Mouse (Mus musculus) layer of hippocampus, postnatal 36 days (tissue): ENCODE results near the gene Gm42669. TPM values are rescaled to one million over a fixed set of nuclear protein-coding genes. Genes with fewer than 3 reads are reported as not detected.
A peak's percentile ranks its signal among the peaks of the same experiment; 100 is the strongest.

Source experiments
- DNase-seq, 2 experiments: peaks; one replicate each; pipeline ENCODE4 v3.0.0; 2022
- total RNA-seq, 2 experiments: library from RNA; stranded (reverse); gene quantifications; 2 replicates each; pipeline ENCODE4 v1.2.3; 2021

The Gm42669 gene
- 1 to 10 TPM in 1 of 2 experiments, under 1 TPM in 1; 0.15 to 1.0 TPM for total RNA-seq

DNA sequence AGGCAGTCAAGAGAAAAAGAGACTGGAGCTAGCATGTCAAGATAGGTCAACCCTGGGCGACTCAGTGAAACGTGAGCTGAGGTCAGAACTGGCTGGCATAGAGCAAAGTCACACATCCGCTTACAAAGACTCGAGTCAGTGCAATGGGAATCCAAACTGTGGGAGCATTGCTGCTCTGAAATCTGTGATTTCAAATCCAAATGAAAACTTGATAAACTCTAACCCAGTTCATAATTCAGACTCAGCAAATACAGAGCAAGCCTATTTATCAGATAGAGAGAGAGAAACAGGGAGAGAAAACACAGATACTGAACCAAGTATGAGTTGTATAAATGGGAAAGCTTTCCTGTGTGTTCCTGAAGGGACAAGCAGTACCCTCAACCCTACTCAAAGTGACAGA is at the start of gene Gm42669:
Gene Gm42669 (plus strand): TSS at position 301 of the 400 bp plus-strand sequence.
- DNase-seq = no peak

DNA sequence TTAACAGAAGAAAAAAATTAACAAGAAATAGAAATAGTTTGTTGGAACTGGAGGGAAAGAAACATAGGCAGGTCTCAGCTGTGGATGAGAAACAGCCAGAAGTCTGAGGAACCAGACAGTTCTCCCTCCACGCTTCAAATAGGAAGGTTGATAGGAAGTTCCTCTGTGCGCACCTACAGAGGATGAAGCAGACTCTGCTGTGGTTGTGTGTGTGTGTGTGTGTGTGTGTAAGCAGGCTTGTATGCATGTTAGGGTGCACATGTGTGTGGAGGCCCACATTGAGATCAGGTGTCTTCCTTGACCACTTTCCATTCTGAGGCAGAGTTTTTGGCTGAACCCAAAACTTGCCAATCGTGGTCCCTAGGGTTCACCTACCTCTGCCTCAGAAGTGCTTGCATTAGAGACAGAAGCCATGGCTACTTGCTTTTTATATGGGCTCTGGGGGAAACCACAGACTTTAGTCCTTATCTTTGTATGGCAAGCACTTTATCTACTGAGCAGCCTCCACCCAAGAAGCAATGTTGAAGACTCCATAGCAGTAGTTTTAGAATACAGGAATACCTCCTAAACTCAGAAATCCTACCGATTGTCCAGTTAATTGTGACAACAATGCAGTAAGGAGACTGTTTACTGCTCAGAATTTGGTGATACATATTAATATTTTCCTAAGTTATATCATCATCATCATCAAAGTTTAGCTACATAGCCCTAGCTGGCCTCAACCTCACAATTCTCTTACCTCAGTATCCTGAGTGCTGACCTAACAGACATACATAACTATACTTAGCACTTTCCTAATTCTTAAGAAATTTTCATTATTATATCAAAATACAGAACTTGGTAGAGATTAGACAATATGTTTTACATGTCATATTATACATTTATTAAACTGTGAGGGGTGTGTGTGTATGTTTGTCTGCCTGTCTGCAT is 45.0 kb upstream of the Gm42669 start:
- no peak for DNase-seq

DNA sequence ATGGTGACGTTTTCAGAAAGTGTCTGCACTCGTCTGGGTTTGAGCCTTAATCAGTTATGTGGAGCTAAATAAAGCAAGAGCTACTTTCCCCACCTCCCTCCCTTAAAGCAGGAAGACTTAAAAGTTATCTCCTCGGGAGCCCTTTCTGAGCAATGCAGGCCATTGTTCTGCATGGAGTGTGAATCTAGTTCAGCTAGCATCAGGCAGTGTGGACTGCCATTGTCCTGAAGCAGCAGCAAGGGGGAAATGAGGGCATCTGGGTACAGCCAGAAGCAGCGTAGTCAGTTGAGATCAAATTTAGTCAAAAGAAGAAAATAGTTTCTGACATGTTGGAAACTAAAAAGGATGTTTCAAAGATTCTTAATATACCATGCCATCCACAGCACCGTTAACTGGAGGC is 40.9 kb upstream of the Gm42669 start:
- no peak for DNase-seq

GRCm38 (mm10) chr5:107467098-107467497 is 40.3 kb upstream of the Gm42669 start:
- no peak for DNase-seq

DNA sequence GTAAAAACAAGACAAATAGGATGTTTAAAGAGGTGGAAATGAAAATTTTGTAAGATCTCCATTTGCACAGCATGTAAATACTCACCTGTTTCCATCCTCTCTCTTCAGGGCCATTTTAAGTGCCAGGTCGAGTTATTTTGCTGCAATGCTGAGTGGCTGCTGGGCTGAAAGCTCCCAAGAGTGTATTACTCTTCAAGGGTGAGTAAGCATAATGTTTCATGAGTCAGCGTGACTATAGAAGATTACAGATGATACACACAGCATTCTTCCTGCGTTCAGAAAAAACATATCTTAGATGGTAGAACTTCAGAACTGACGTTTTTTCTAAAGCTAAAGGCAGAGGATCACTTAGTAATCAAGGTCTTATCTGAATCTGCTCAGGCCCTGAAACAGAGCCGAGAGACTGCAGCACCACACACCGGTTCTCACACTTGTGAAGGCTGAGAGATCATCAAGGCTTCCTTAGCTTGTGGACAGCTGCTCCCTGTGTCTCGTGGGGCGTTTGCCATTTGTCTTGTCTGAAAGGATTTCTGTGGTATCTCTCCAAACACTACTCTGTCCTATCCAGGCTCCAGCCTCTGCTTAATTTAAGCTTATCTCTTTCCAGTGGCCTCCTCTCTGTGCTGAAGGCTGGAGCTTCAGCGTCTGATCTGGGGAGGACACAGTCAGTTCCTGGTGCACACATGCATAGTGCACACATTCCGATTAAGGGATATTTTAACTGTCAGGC is 36.7 kb upstream of the Gm42669 start:
- no peak for DNase-seq

DNA sequence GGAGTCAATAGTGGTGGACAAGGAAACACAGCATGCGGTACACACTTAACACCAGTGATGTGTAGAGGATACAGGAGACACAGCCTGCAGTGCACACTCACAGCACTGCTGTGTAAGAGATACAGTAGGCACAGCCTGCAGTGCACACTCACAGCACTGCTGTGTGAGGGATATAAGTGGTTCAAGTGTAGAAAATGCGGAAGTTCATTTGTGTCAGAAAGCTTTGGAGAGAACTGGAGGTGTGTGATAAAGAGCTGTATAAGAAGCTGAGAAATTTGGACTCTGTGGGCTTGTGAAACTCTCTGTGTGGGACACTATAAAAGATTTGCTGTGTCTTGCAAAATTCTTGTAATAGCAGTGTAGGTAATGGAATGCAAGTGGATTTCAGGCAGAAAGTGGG is 27.2 kb upstream of the Gm42669 start:
- no peak for DNase-seq

DNA sequence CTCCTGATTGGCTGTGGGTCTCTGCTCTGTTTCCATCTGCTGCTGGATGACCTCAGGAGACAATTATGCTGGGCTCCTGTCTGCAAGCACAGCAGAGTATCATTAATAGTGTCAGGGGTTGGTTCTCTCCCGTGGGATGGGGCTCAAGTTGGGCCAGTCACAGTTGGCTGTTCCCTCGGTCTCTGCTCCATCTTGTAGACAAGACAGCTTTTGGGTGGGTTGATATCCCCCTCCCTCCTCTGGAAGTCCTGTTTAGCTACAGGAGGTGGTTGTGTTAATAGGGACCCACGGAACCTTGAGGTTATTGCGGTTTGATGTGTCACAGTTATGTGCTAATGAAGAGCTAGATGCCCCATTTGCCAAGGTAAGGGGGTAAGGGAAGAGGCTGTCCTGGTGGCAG is 18.4 kb upstream of the Gm42669 start:
- no peak for DNase-seq

DNA sequence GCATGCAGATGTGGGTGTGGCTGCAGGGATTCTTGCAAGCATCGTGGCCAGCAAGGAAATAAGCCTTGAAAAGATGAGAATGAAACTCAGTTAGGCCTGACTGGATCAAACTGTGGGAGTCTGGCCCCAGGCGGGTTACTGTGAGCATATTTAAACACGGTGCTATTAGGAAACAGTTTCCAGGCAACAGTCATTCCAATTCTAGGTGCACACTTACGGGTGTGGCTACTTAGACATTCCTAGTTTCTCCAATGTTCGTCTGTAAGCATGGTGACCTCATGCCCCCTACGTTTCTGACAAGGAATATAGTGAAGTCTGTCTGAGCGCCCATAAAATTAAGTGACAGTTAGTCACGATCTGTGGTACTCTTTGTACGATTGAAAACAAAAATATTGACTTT is 16.4 kb upstream of the Gm42669 start:
- DNase-seq = no peak

- DNase-seq = no peak
These were observed 14.9 kb upstream of the Gm42669 start for GRCm38 (mm10) chr5:107492471-107492870.

DNA sequence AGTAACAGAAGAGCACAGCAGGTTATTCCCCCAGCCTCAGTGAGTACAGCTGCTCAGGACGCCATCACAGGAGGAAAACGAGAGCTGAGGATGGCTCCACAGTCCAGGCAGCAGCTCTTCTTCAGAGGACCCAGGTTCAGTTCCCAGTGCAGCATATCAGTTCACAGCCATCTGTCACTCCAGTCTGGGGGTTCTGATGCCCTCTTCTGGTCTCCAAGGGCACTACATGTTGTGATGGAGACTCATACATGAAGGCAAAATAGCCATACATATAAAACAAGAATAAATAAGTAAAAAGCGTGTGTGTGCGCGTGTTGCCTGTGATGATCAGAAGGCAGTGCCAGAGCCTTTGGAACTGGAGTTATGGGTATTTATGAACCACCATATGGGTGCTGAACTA is 12.7 kb upstream of the Gm42669 start:
- DNase-seq = no peak

DNA sequence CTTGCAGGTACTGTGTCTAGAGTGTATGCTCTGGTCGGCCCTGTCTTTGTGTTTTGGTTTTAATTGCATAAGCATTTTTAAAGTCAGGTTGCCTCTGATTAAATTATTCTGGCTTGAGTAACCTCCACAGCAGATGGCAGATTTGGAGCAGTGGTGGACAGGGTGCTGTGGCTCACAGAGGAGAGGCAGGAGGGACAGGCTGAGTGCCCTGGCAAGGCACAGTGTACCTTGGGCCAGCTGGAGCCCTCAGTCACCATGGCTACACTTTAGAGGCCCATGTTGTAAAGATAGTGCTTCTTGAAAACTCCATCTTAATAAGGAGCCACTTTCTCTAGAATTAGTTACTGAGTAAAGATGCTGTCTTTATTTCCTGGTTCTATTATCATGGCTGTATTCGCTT is 11.4 kb upstream of the Gm42669 start:
- DNase-seq = no peak

DNA sequence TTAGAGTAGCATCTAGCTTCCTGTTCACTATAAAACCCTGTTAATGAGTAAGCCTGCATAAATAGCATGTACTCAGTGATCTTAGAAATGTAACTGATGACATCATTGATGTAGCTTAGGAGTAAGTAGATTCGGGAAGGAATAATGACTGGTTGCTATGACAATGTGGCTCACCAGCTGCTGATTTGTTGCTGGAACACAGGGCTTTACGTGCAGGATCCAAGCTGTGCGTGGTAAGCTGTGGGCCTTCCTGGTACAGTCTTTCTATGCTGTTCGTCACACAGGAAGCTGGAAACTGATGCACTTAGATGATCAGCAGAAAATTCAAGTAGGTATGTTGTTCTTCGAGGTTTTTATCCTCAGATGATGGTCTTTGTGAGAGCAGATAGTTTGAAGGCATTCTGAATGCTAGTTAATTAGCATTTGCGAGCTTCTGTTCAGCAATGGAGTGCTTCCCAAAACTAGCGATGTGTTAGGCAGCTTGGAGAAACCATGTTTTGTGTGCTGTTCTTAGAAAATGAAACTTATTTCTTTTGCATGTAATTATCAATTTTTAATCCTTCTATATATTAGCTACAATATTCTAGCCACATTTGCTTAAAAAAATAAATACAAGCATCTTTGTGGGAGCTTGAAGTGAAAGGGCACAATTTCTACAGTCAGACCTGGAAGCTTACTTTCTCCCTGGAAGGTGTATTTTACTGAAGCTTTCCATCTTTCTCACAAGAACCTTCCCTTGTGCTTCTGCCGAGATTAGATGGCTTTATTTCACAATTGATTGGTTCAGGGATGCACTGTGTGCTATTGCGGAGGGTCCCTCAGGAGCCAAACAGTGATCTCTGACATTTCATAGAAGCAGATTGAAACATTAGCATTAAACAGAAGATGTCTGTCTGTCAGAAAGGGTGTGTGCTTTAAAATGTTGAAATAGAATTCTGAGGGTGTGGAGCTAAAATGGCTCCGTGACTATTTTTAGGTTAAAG is 9.6 kb upstream of the Gm42669 start:
- peak; percentile 68 to 73 for DNase-seq

DNA sequence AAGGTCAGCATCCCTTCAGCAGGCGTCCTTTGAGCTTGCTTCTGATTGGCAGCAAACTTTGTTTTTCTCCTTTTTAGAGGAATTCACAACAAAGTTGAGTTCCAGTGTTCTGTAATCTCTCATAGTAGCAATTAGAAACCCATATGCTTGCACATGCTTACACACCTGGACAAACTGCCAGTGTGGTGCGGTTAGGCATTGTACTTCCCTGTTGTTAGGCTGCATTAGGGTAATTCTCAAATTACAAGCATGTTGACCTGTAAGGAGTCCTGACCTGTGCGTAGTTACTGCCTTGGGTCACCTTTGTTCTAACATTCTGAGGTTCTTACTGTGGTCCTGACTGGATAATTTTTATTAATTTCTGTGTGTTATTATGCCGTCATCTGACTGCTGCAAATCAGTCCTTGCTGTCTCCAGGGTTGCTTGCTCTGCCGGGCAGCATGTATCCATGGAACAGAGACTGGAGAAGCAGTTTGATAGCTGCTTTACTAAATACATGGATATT is 8.6 kb upstream of the Gm42669 start:
- no peak for DNase-seq

GRCm38 (mm10) chr5:107499891-107500535 is 7.4 kb upstream of the Gm42669 start:
- no peak for DNase-seq

- no peak for DNase-seq
These were observed 6.7 kb upstream of the Gm42669 start for GRCm38 (mm10) chr5:107500741-107501140.

GRCm38 (mm10) chr5:107510503-107510902 is 3.1 kb downstream of the Gm42669 start:
- no peak for DNase-seq

DNA sequence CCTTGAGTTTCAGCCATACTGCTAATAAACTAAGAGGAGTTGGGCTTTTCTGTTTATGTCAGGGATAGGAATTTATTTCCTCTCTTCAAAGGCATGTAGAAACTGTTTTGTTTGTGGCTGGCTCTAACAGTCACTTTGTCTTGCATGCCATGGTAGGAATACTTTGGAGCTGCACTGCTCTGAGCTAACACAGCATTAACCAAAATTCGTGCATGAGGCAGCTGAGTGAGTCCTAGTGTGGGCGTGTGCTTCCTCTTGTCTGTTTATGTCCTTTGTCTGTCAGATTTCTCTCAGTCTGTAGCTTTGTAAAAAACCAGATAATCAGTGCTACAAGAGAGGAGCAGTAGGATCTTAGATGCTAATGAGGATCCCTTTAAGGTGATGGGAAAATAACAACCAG is 3.9 kb downstream of the Gm42669 start:
- DNase-seq = no peak

- DNase-seq = no peak
These were observed 6.2 kb downstream of the Gm42669 start for GRCm38 (mm10) chr5:107513583-107513982.

- DNase-seq = no peak
These were observed 8.0 kb downstream of the Gm42669 start for GRCm38 (mm10) chr5:107515453-107515852.

GRCm38 (mm10) chr5:107516087-107516486 is 8.7 kb downstream of the Gm42669 start:
- DNase-seq = no peak

DNA sequence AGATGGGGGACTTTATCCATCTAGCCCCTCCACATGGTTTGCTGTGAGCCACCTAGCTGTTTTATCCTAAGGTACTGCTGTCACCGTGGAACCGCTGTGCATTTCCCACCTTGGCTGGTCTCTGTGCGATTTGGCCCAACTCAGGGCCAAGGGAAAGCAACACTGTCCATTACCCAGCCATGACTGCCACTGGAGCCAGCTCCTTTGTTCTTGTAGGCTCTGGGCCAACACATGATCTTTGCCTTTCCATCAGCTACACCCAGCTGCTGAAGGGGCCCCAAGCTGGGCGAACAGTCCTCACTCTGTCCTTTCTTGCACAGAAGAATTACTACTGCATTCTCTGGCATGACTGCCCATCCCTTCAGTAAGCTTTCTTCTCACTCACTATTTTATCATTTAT is 11.2 kb downstream of the Gm42669 start:
- no peak for DNase-seq

DNA sequence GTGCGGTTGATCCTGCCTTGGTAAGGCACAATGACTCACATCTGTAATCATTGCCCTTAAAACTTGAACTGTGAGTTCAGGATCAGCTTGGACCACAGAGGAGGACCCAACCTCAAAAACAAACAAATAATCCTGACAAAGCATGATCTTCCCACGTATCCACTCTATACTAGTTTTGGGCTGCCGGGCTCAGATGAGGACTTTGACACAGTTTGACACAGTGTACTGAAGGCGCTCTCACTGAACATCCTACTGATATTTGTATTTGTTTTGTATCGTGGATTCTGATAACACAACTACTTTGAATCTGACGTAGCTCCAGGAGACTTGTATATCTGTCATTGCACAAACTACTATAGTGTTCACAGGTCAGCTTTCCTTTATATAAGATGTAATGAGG is 14.0 kb downstream of the Gm42669 start:
- no peak for DNase-seq
